Mouse (Mus musculus): ENCODE results near the gene Mxra7.

DNA sequence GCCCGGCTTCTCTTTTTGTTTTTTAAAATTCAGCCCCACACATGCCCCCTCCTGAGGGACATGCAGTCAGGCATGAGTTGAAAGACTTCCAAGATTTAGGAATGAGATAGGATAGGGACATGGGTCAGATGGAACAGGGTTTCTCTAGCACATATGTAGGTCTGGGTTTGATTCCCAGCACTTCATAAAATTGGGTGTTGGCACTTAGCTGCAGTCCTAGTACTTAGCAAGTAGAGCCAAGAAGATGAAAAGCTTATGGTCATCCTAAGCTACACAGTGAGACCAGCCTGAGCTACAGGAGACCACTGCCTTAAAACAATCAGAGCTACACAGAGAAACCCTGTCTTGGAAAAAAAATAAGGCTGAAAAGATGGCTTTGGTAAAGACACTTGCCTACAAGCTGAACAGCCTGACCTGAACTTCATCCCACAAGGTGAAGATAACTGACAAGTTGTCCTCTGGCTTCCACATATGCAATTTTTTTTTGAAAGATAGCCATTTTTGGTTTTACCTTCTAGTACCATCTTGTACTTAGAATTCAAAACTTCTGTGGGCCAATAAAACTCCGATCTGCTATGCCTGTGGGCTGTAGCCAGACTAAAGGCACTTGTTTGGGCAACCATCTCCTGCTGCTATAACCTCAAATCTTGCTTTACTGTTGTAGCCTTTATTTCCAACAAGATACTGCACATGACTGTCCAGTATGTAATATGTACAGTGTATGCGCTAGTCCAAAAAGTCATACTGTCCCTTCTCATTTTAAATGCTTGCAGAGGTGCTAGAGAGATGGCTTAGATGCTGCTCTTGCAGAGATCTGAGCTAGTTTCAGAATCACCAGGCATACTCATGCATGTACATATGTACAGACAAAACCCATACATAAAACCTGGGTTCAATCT, 19.6 kb upstream of the Mxra7 start:
- TF ChIP-seq POLR2A (IDR thresholded peaks at IDR 0.05; ENCODE audit: control insufficient read depth, extremely low read depth, insufficient read depth, low read length, poor library complexity) (no peak), CTCF (IDR thresholded peaks at IDR 0.05; ENCODE audit: borderline replicate concordance, control insufficient read depth, extremely low read depth, insufficient read depth, low read length, poor library complexity) (no peak)

Data from thymus, adult 2 months (tissue).